Mouse (Mus musculus): Measurements from ENCODE around the gene Dapl1.
A peak's percentile ranks its signal among the peaks of the same experiment; 100 is the strongest.

The Dapl1 gene

GRCm38 (mm10) chr2:59541121-59541887 lies 56.9 kb downstream of the Dapl1 start:
- peak; percentile 41 to 48 for DNase-seq

DNA sequence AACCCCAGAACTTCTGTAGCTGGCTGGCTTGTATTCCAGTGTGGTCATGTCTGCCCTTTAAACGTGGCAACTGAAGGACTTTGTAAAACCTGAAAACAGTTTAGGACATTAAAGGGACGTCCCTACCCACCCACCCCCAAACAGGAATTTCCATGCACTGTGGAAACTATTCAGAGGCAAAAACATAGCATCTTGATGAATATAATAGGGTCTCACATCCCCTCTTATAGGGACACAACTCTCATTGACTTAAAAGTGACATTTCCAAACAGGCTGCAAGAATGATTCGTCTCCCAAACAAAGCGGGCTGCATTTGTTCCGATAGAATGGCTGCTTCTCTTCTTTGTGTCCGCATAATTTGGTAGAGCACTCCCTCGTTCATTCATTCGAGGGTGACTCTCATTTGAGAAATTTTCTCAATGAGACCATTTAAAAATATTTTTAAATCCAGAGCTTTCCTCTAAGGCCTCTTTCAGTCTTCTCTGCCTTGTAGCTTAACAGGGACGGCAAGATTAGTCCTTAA lies 59.2 kb downstream of the Dapl1 start:
- no peak for DNase-seq

DNA sequence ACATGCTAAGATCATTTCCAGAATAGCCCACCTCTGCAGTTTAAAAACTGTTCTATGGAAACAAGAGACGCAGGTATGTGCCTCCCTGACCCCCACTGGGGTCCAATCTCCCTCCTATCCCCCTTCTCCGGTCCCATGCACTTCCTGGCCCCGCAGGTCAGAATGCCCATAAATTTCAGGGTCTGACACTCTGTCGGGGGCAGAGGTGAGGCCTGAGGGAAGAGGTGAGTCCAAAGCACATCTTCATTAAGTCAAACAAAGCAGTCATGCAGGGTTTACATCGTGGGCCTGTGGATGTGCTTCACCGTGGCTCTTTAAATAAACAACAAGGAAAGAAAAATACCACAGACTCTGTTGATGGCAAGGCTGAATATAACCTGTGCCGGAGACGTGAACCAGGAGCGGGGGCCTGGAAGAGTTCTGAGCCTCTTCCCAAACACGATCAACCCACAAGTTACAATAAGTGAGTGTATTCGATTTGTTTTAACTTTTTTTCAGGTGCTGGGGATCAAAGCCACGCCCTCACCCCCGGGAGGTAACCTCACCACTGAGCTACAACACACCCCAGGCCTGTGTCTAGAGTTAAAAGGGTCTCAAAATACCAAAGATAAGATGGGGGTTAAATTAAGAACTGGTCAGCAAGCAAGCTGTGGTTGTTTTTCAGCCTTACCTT lies 59.9 kb downstream of the Dapl1 start:
- no peak for DNase-seq

GRCm38 (mm10) chr2:59545001-59545400 lies 60.5 kb downstream of the Dapl1 start:
- DNase-seq: no peak

DNA sequence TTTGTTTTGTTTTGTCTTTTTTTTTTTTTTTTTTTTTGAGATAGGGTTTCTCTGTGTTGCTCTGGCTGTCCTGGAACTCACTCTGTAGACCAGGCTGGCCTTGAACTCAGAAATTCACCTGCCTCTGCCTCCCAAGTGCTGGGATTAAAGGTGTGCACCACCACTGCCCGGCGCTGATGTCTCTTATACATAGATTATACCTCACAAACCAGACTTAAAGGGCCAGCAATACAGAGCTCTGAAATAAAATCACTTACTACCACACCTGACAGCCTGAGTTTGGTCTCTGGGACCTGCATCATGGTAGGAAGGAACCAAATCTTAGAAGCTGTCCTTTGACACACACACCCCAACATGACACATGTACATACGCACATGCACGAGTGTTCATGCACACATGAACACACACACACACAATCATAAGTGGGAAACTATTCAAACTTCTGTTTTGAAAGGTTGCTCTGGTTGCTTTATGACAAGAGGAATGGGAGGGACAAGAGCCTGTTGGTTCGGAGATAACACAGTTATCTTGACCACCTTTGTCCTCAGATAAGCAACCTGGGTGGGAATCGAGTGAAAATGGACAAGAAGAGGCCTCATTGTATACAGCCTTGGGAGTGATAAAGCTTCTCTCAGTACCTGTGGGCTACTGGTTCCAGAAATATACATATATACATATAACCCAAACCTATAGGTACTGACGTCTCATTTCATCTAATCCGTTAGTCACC lies 63.1 kb downstream of the Dapl1 start:
- DNase-seq: no peak

DNA sequence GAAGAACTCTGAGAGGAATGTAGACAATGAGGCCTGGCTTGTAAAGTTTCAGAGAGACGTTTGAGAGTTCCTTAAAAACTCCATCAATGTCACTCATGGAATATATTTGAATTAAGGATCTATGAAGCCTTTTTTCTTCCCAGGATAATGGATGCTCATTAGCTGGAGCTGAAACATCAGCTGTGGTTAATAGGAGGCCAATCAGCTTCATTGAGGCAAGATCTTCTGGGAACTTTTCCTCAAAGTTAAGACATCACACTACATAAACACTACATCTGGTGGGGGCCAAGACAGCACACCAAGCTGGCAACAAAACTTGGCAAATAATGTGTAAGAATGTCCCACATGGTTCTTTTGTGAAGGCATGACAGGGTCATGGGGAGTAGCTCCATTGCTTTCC lies 68.3 kb downstream of the Dapl1 start:
- no peak for DNase-seq

- no peak for DNase-seq
Measured at GRCm38 (mm10) chr2:59554373-59554940, 70.0 kb downstream of the Dapl1 start.

Measured in thymus, adult 18-20 months (tissue).